Mouse (Mus musculus): ENCODE results near the gene Olfr412. TPM values are rescaled to one million over a fixed set of nuclear protein-coding genes. Genes with fewer than 3 reads are reported as not detected.

Gene Olfr412
- polyA plus RNA-seq, 1 experiment from 2014 or later = not detected

Other genes with a start within 250 kb of the Olfr412 start
- not detected in 2 replicates for gene Olfr401, start 248.4 kb upstream of the Olfr412 start, polyA plus RNA-seq (2016; fragmentation: Nextera tagmentation; extraction: Ambion mirVana)
- gene Olfr402, start 208.5 kb upstream of the Olfr412 start, polyA plus RNA-seq (2016; fragmentation: Nextera tagmentation; extraction: Ambion mirVana) = not detected in 2 replicates
- gene Olfr403, start 175.8 kb upstream of the Olfr412 start, polyA plus RNA-seq (2016; fragmentation: Nextera tagmentation; extraction: Ambion mirVana) = not detected in 2 replicates
- gene Olfr43, start 150.7 kb upstream of the Olfr412 start, polyA plus RNA-seq (2016; fragmentation: Nextera tagmentation; extraction: Ambion mirVana) = not detected in 2 replicates
- not detected in 2 replicates for gene Olfr406, start 102.3 kb upstream of the Olfr412 start, polyA plus RNA-seq (2016; fragmentation: Nextera tagmentation; extraction: Ambion mirVana)
- gene Olfr59, start 78.3 kb upstream of the Olfr412 start, polyA plus RNA-seq (2016; fragmentation: Nextera tagmentation; extraction: Ambion mirVana) = not detected in 2 replicates
- not detected in 2 replicates for gene Olfr410, start 24.0 kb upstream of the Olfr412 start, polyA plus RNA-seq (2016; fragmentation: Nextera tagmentation; extraction: Ambion mirVana)
- not detected in 2 replicates for gene Olfr411, start 9.4 kb upstream of the Olfr412 start, polyA plus RNA-seq (2016; fragmentation: Nextera tagmentation; extraction: Ambion mirVana)
- 1.2 and 1.9 TPM in 2 replicates for gene Rap1gap2, start 248.8 kb downstream of the Olfr412 start, polyA plus RNA-seq (2016; fragmentation: Nextera tagmentation; extraction: Ambion mirVana)

Measured in embryonic facial prominence, embryonic 10.5 days (tissue).